Mouse (Mus musculus) urinary bladder, postnatal 36 days (tissue): ENCODE results near the gene Prg2.

Source experiments
- DNase-seq, 2 experiments: peaks; one replicate each; pipeline ENCODE4 v3.0.0; 2022; ENCODE audit warnings: low spot score in 2 of 2, mixed read lengths in 1 of 2

Gene Prg2

GRCm38 (mm10) chr2:84961901-84962300 lies 18.4 kb upstream of the Prg2 start:
- no peak for DNase-seq

GRCm38 (mm10) chr2:84962906-84963507 lies 17.3 kb upstream of the Prg2 start:
- no peak for DNase-seq

GRCm38 (mm10) chr2:84964111-84964801 lies 16.0 kb upstream of the Prg2 start:
- DNase-seq = no peak

- no peak for DNase-seq
These were observed 12.8 kb upstream of the Prg2 start for GRCm38 (mm10) chr2:84967318-84967991.

GRCm38 (mm10) chr2:84975580-84975979 lies 4.7 kb upstream of the Prg2 start:
- DNase-seq = no peak

- no peak for DNase-seq
These were observed 7.7 kb downstream of the Prg2 start, which contains the start of gene Prg3 for GRCm38 (mm10) chr2:84987930-84988329. Gene Prg3, plus strand, starts transcription at chr2:84988215.

GRCm38 (mm10) chr2:84996376-84996775 lies 16.1 kb downstream of the Prg2 start:
- DNase-seq = no peak

- no peak for DNase-seq
These were observed 19.4 kb downstream of the Prg2 start for GRCm38 (mm10) chr2:84999486-85000181.

GRCm38 (mm10) chr2:85001497-85001896 lies 21.2 kb downstream of the Prg2 start:
- DNase-seq = no peak

GRCm38 (mm10) chr2:85002575-85002974 lies 22.3 kb downstream of the Prg2 start:
- no peak for DNase-seq

GRCm38 (mm10) chr2:85004341-85004740 lies 24.1 kb downstream of the Prg2 start:
- no peak for DNase-seq

GRCm38 (mm10) chr2:85006600-85006999 lies 26.3 kb downstream of the Prg2 start:
- DNase-seq = no peak

GRCm38 (mm10) chr2:85007729-85008128 lies 27.5 kb downstream of the Prg2 start:
- DNase-seq = no peak

- no peak for DNase-seq
These were observed 29.0 kb downstream of the Prg2 start for GRCm38 (mm10) chr2:85009212-85009611.

- peak in 1 of 2 experiments; percentile 19 for DNase-seq
These were observed 31.8 kb downstream of the Prg2 start for GRCm38 (mm10) chr2:85011906-85012604.

GRCm38 (mm10) chr2:85012679-85013078 lies 32.4 kb downstream of the Prg2 start:
- no peak for DNase-seq

- no peak for DNase-seq
These were observed 33.7 kb downstream of the Prg2 start for GRCm38 (mm10) chr2:85013826-85014587.

GRCm38 (mm10) chr2:85014588-85014982 lies 34.3 kb downstream of the Prg2 start:
- no peak for DNase-seq

GRCm38 (mm10) chr2:85022043-85022442 lies 41.8 kb downstream of the Prg2 start:
- no peak for DNase-seq

- DNase-seq = no peak
These were observed 45.9 kb downstream of the Prg2 start for GRCm38 (mm10) chr2:85026178-85026577.

- DNase-seq = no peak
These were observed 47.0 kb downstream of the Prg2 start for GRCm38 (mm10) chr2:85027281-85027680.
